Mouse (Mus musculus): ENCODE measurements around the gene Lrrc8c.

- no peak for TF ChIP-seq CEBPB (IDR thresholded peaks at IDR 0.05; ENCODE audit: low read depth)
- no peak for TF ChIP-seq CTCF (IDR thresholded peaks at IDR 0.05; ENCODE audit: control insufficient read depth, insufficient read depth, insufficient read length)
- TF ChIP-seq MAX (IDR thresholded peaks at IDR 0.05), result no peak
- no peak for TF ChIP-seq FOSL1 (IDR thresholded peaks at IDR 0.05; ENCODE audit: insufficient read depth, low read length, poor library complexity, severe bottlenecking)
These were observed 45.6 kb downstream of the Lrrc8c start for GRCm38 (mm10) chr5:105564761-105565160.
